Mouse (Mus musculus) myocyte (in vitro differentiated cells): ENCODE results near the gene Creld2. TPM values are rescaled to one million over a fixed set of nuclear protein-coding genes. Genes with fewer than 3 reads are reported as not detected.

Experiments used
- H3K27me3 ChIP-seq: one replicate; pipeline ENCODE4 v1.6.1; 2011; ENCODE audit not compliant: control insufficient read depth, insufficient read depth, insufficient read length
- H3K36me3 ChIP-seq: one replicate; pipeline ENCODE4 v1.6.1; 2011; ENCODE audit not compliant: control insufficient read depth, insufficient read depth
- H3K4me2 ChIP-seq: one replicate; pipeline ENCODE4 v1.6.1; 2011; ENCODE audit warnings: low read depth, control low read depth
- H3K4me3 ChIP-seq: one replicate; pipeline ENCODE4 v1.5.1; 2011; ENCODE audit warnings: mild to moderate bottlenecking, control low read depth, moderate library complexity
- H3K79me2 ChIP-seq: one replicate; pipeline ENCODE4 v1.6.1; 2011; ENCODE audit not compliant: control insufficient read depth, insufficient read depth
- H3ac ChIP-seq: one replicate; pipeline ENCODE4 v1.6.1; 2011; ENCODE audit not compliant: control insufficient read depth, insufficient read length
- CEBPB ChIP-seq: IDR thresholded peaks from 2 replicates; pipeline ENCODE4 v1.6.1; 2011; ENCODE audit warnings: mild to moderate bottlenecking, moderate library complexity; ENCODE audit not compliant: poor library complexity, insufficient read depth, severe bottlenecking
- E2F4 ChIP-seq: IDR thresholded peaks from one replicate; pipeline ENCODE4 v1.6.1; 2011; ENCODE audit warnings: mild to moderate bottlenecking, control low read depth, moderate library complexity; ENCODE audit not compliant: insufficient read depth
- MAX ChIP-seq: IDR thresholded peaks from one replicate; pipeline ENCODE4 v1.6.1; 2011; ENCODE audit warnings: low read depth, mild to moderate bottlenecking, control low read depth
- MYOD1 ChIP-seq, 3 experiments: IDR thresholded peaks; one replicate each; pipeline ENCODE4 v1.6.1; 2011; ENCODE audit warnings: control low read depth in 2 of 3, low read depth in 2 of 3, mild to moderate bottlenecking in 2 of 3, moderate library complexity in 1 of 3; ENCODE audit not compliant: insufficient read length in 2 of 3, control insufficient read depth in 1 of 3
- MYOG ChIP-seq, 3 experiments: IDR thresholded peaks; one replicate each; pipeline ENCODE4 v1.6.1; 2011; ENCODE audit warnings: control low read depth in 2 of 3, low read depth in 2 of 3, mild to moderate bottlenecking in 2 of 3; ENCODE audit not compliant: insufficient read length in 2 of 3, control insufficient read depth in 1 of 3, insufficient read depth in 1 of 3
- POLR2A ChIP-seq: IDR thresholded peaks from one replicate; pipeline ENCODE4 v1.6.1; 2011; ENCODE audit warnings: low read depth, mild to moderate bottlenecking, control low read depth, moderate library complexity; ENCODE audit not compliant: insufficient read length
- POLR2AphosphoS2 ChIP-seq: IDR thresholded peaks from one replicate; pipeline ENCODE4 v1.6.1; 2011; ENCODE audit warnings: low read depth, control low read depth; ENCODE audit not compliant: insufficient read length
- REST ChIP-seq: IDR thresholded peaks from one replicate; pipeline ENCODE4 v1.6.1; 2011; ENCODE audit warnings: mild to moderate bottlenecking, control low read depth, moderate library complexity; ENCODE audit not compliant: insufficient read depth, insufficient read length
- SRF ChIP-seq: IDR thresholded peaks from one replicate; pipeline ENCODE4 v1.6.1; 2011; ENCODE audit warnings: low read depth; ENCODE audit not compliant: control insufficient read depth, insufficient read length
- TCF12 ChIP-seq: IDR thresholded peaks from one replicate; pipeline ENCODE4 v1.6.1; 2011; ENCODE audit warnings: mild to moderate bottlenecking, control low read depth; ENCODE audit not compliant: poor library complexity, insufficient read depth, severe bottlenecking
- TCF3 ChIP-seq: IDR thresholded peaks from one replicate; pipeline ENCODE4 v1.6.1; 2011; ENCODE audit warnings: low read depth, control low read depth; ENCODE audit not compliant: insufficient read length
- USF1 ChIP-seq: IDR thresholded peaks from one replicate; pipeline ENCODE4 v1.6.1; 2011; ENCODE audit warnings: low read depth, mild to moderate bottlenecking, control low read depth, moderate library complexity
- polyA plus RNA-seq: library from polyadenylated mRNA; unstranded; fragments of >200 nt; fragmentation: generic; extraction: Trizol; gene quantifications from one replicate; pipeline ENCODE4 v1.2.1, GENCODE M21; 2012; ENCODE audit warnings: missing spikeins

The Creld2 gene
- polyA plus RNA-seq, 1 experiment = 49.3 TPM

GRCm38 (mm10) chr15:88841580-88842299 is 22.3 kb downstream of the Creld2 start:
- H3K36me3 ChIP-seq = no peaks in the 10 kb centered on the region
- H3K79me2 ChIP-seq = no peaks in the 10 kb centered on the region

GRCm38 (mm10) chr15:88842300-88842673 is 22.8 kb downstream of the Creld2 start:
- H3ac ChIP-seq = no peak overlapping the region
- H3K4me3 ChIP-seq = no peak overlapping the region
- no peak for TF ChIP-seq USF1
- TF ChIP-seq SRF = no peak
- no peak for TF ChIP-seq TCF3
- TF ChIP-seq POLR2A = no peak
- TF ChIP-seq MYOG (IDR thresholded peaks at IDR 0.05; ENCODE audit: control insufficient read depth in 1 of 3, insufficient read depth in 1 of 3, insufficient read length in 2 of 3, low read depth in 2 of 3) = no peak
- no peaks in the 10 kb centered on the region for H3K36me3 ChIP-seq
- H3K4me2 ChIP-seq = no peak overlapping the region
- H3K79me2 ChIP-seq = no peaks in the 10 kb centered on the region
- no peaks in the 10 kb centered on the region for H3K27me3 ChIP-seq

More at GRCm38 (mm10) chr15:88841580-88842299, 22.3 kb downstream of the Creld2 start:
- Histone ChIP-seq H3K27me3 (no peaks in the 10 kb centered on the region), H3K4me3 (no peak overlapping the region), H3K4me2 (no peak overlapping the region), H3ac (no peak overlapping the region)
- TF ChIP-seq MYOG (IDR thresholded peaks at IDR 0.05; ENCODE audit: control insufficient read depth in 1 of 3, insufficient read depth in 1 of 3, insufficient read length in 2 of 3, low read depth in 2 of 3) = peak; percentile 39 to 92 (median 84)
- no peak for TF ChIP-seq SRF
- no peak for TF ChIP-seq TCF12
- peak in 2 of 3 experiments; percentile 61 to 89 for TF ChIP-seq MYOD1 (IDR thresholded peaks at IDR 0.05; ENCODE audit: control insufficient read depth in 1 of 3, insufficient read length in 2 of 3, low read depth in 2 of 3)
- no peak for TF ChIP-seq E2F4
- no peak for TF ChIP-seq USF1
- no peak for TF ChIP-seq REST
- TF ChIP-seq POLR2AphosphoS2 = no peak
- no peak for TF ChIP-seq CEBPB
- peak; percentile 30 for TF ChIP-seq TCF3
- TF ChIP-seq POLR2A = no peak
- TF ChIP-seq MAX = no peak

GRCm38 (mm10) chr15:88843486-88844097 is 24.1 kb downstream of the Creld2 start:
- H3K79me2 ChIP-seq = no peaks in the 10 kb centered on the region
- no peaks in the 10 kb centered on the region for H3K36me3 ChIP-seq
- H3K4me3 ChIP-seq = no peak overlapping the region
- peak overlapping the region; percentile 61 for H3K4me2 ChIP-seq
- TF ChIP-seq POLR2A (no peak), TCF3 (peak; percentile 45), E2F4 (no peak), MYOG (IDR thresholded peaks at IDR 0.05; ENCODE audit: control insufficient read depth in 1 of 3, insufficient read depth in 1 of 3, insufficient read length in 2 of 3, low read depth in 2 of 3) (peak; percentile 94 to 98 (median 96)), MYOD1 (IDR thresholded peaks at IDR 0.05; ENCODE audit: control insufficient read depth in 1 of 3, insufficient read length in 2 of 3, low read depth in 2 of 3) (peak; percentile 81 to 97 (median 97)), CEBPB (no peak), POLR2AphosphoS2 (no peak), USF1 (no peak), REST (no peak), TCF12 (peak; percentile 55)
- no peaks in the 10 kb centered on the region for H3K27me3 ChIP-seq
- no peak overlapping the region for H3ac ChIP-seq

GRCm38 (mm10) chr15:88844966-88845365 is 25.5 kb downstream of the Creld2 start:
- TF ChIP-seq MYOG (IDR thresholded peaks at IDR 0.05; ENCODE audit: control insufficient read depth in 1 of 3, insufficient read depth in 1 of 3, insufficient read length in 2 of 3, low read depth in 2 of 3) (no peak), SRF (no peak)
- Histone ChIP-seq H3K79me2 (no peaks in the 10 kb centered on the region), H3K27me3 (no peaks in the 10 kb centered on the region), H3K4me3 (no peak overlapping the region), H3ac (no peak overlapping the region), H3K4me2 (no peak overlapping the region), H3K36me3 (no peaks in the 10 kb centered on the region)

- TF ChIP-seq REST (no peak), TCF12 (no peak), SRF (no peak), MAX (no peak), POLR2AphosphoS2 (no peak), CEBPB (no peak), MYOG (IDR thresholded peaks at IDR 0.05; ENCODE audit: control insufficient read depth in 1 of 3, insufficient read depth in 1 of 3, insufficient read length in 2 of 3, low read depth in 2 of 3) (no peak)
- H3K27me3 ChIP-seq = no peaks in the 10 kb centered on the region
- no peaks in the 10 kb centered on the region for H3K79me2 ChIP-seq
- H3K4me2 ChIP-seq = no peak overlapping the region
- no peak overlapping the region for H3K4me3 ChIP-seq
- H3K36me3 ChIP-seq = no peaks in the 10 kb centered on the region
- no peak overlapping the region for H3ac ChIP-seq
Measured at GRCm38 (mm10) chr15:88848661-88849060, 29.2 kb downstream of the Creld2 start.
